Comparison of ENCODE assay signal across 18 mouse cellular contexts in the genomic region with DNA sequence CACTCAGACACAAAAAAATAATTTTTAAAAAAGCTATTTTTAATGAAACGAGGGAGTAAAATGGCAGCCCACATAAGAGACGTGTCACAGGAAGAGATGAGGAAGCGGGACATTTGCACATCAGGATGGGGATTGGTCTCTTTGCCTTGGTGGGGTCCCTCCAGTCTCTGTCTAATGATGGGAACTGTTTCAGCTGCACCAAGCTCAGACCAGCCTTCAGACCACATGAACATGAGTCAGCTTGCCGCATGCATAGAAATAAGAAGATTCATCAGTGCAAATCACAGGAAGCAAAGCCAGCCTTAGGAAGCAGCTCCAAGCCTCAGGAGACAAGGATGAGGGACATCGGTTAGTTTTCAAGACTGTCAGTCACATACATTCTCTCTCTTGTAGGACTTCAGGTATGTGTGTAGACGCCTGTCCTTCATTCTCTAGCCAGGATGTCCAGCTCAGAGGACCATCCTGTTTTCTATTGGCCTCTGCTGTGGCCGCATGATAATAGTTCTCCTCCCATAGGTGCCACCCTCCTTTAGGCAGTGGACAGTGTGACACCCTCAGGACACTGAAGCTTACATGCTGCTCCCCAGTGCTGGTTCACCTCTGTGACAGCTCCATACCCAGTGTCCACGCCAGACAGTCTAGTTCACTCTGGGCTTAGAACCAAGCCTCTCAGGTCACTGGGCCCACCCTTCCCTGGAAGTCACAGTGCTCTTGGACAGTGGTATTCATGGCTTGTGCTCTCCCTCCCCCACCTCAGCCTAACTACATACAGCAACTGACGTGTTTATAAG.
"Had no signal": no experiment of that assay in that cellular context is flagged by ENCODE, and none has a peak within 500 bp of the region (broad histone marks: within the 10 kb centered on the region; RNA-seq: fewer than 3 reads in every experiment).

No protein-coding gene starts in this region.

- H3K36me3 ChIP-seq: kidney, embryonic 15.5 days; limb, embryonic 15.5 days; liver, embryonic 15.5 days; midbrain, embryonic 15.5 days; neural tube, embryonic 13.5 days; stomach, embryonic 15.5 days had no signal

- H3K9ac ChIP-seq: kidney, embryonic 15.5 days; limb, embryonic 15.5 days; liver, embryonic 15.5 days; lung, embryonic 14.5 days; midbrain, embryonic 15.5 days; neural tube, embryonic 13.5 days; stomach, embryonic 15.5 days had no signal

- DNase-seq: kidney, postnatal 14 days; layer of hippocampus, adult 9-11 months; layer of hippocampus, postnatal 36 days; lung, embryonic 14.5 days; lung, postnatal 10 days; lung, postnatal 4 days; retina, postnatal 1 day; right cerebral cortex, postnatal 14 days; thymus, adult 2 months; thymus, postnatal 25 days had no signal

- H3K4me1 ChIP-seq: kidney, embryonic 15.5 days; limb, embryonic 15.5 days; midbrain, embryonic 15.5 days; neural tube, embryonic 13.5 days; stomach, embryonic 15.5 days had no signal

- H3K4me2 ChIP-seq: kidney, embryonic 15.5 days; limb, embryonic 15.5 days; liver, embryonic 15.5 days; lung, embryonic 14.5 days; midbrain, embryonic 11.5 days; midbrain, embryonic 15.5 days; neural tube, embryonic 13.5 days; stomach, embryonic 15.5 days had no signal

- H3K27ac ChIP-seq: kidney, embryonic 15.5 days; limb, embryonic 15.5 days; liver, embryonic 15.5 days; midbrain, embryonic 15.5 days; neural tube, embryonic 13.5 days; stomach, embryonic 15.5 days had no signal

- H3K4me3 ChIP-seq: kidney, embryonic 15.5 days; limb, embryonic 15.5 days; liver, embryonic 15.5 days; megakaryocyte, embryonic 14.5 days; midbrain, embryonic 15.5 days; neural tube, embryonic 13.5 days; stomach, embryonic 15.5 days had no signal

- ATAC-seq: midbrain, embryonic 15.5 days had no signal

- H3K9me3 ChIP-seq: kidney, embryonic 15.5 days; limb, embryonic 15.5 days; liver, embryonic 15.5 days; midbrain, embryonic 15.5 days; neural tube, embryonic 13.5 days; stomach, embryonic 15.5 days had no signal

- H3K27me3 ChIP-seq: kidney, embryonic 15.5 days; limb, embryonic 15.5 days; liver, embryonic 15.5 days; megakaryocyte, embryonic 14.5 days; midbrain, embryonic 15.5 days; neural tube, embryonic 13.5 days; stomach, embryonic 15.5 days had no signal
